In the genomic region with DNA sequence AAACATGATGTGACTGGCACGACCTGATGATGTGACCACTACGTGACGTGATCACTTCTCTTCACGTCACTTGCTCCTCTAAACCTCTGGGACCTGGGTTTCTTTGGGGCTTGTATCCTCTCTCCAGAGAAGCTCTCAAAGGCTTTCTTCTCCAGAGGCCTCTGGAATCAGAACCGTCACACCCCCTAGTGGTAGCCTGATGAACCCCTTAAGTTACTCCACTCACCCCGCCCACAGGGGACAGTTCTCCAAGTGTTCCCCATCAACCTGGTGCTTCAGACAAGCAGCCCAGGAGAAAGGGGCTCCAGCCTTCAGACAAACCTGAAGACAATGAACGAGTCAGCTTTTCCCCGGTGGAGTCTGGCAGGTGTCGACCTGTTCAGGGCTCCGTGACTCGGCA, we compare ENCODE assay signal across 9 mouse cellular contexts.
DNase-seq lines count a peak whose midpoint lies in the region; ATAC-seq and TF ChIP-seq lines count a peak whose summit lies in the region.
"Had no signal": no experiment of that assay in that cellular context is flagged by ENCODE, and none has a peak within 500 bp of the region (broad histone marks: within the 10 kb centered on the region; RNA-seq: fewer than 3 reads in every experiment).

No protein-coding gene starts in this region.

- intact Hi-C loops in gastrocnemius, adult 2 months (cut with DNase I) = no loop called here

- peak; percentile 63; the same call in 1 of the 2 replicates for ATAC-seq in common myeloid progenitor, adult 5-6 weeks (replicated peaks; ENCODE audit: low read depth, poor library complexity, severe bottlenecking)

- H3K4me1 ChIP-seq in thymus, adult 2 months (replicated peaks; ENCODE audit: control insufficient read depth, insufficient read depth, low read length) = no peaks in the 10 kb centered on the region

- no peaks in the 10 kb centered on the region for H3K27me3 ChIP-seq in thymus, adult 2 months (ENCODE audit: control insufficient read depth, insufficient read depth, low read length)
- H3K27me3 ChIP-seq: heart, embryonic 13.5 days had no signal

- no peak for TF ChIP-seq POLR2A in thymus, adult 2 months (IDR thresholded peaks at IDR 0.05; ENCODE audit: control insufficient read depth, extremely low read depth, insufficient read depth, low read length, poor library complexity)

- H3K36me3 ChIP-seq in thymus, adult 2 months (ENCODE audit: control insufficient read depth, insufficient read depth, low read length) = no peaks in the 10 kb centered on the region
- H3K36me3 ChIP-seq: heart, embryonic 13.5 days had no signal

- TF ChIP-seq CTCF in gastrocnemius, adult 2 months (IDR thresholded peaks at IDR 0.05) = peak; percentile 45
- TF ChIP-seq CTCF in thymus, adult 2 months (IDR thresholded peaks at IDR 0.05; ENCODE audit: borderline replicate concordance, control insufficient read depth, extremely low read depth, insufficient read depth, low read length, poor library complexity) = no peak

- no peak overlapping the region for H3K4me3 ChIP-seq in gastrocnemius, adult 2 months
- H3K4me3 ChIP-seq in thymus, adult 2 months (ENCODE audit: control insufficient read depth, insufficient read depth, low read length) = no peak overlapping the region
- H3K4me3 ChIP-seq: heart, embryonic 13.5 days had no signal

- WGBS in thymus, adult 2 months = 79% methylated on average over 11 of the region's 11 CpGs

- peak; percentile 30 for DNase-seq in gastrocnemius, adult 2 months
- DNase-seq in gastrocnemius, adult 8-10 months (ENCODE audit: low spot score in 2 of 2) = no peak
- DNase-seq in thymus, postnatal 0 days (ENCODE audit: low spot score) = peak; percentile 3
- no peak for DNase-seq in thymus, adult 2 months
- peak; percentile 78 for DNase-seq in kidney, postnatal 10 days
- peak; percentile 37 for DNase-seq in lung, postnatal 14 days
- DNase-seq in yolk sac, embryonic 10.5 days (ENCODE audit: low spot score) = no peak

- no peak overlapping the region for H3K27ac ChIP-seq in gastrocnemius, adult 2 months
- H3K27ac ChIP-seq in thymus, adult 2 months (ENCODE audit: control insufficient read depth, insufficient read depth, low read length) = no peak overlapping the region
- H3K27ac ChIP-seq: heart, embryonic 13.5 days had no signal

Comparison
In these comparisons a context has a peak if more than half of its experiments do, and no peak if none do; other contexts are left out.
1. DNase-seq: peak in gastrocnemius, adult 2 months (single experiment), thymus, postnatal 0 days (single experiment), kidney, postnatal 10 days (single experiment) and lung, postnatal 14 days (single experiment); none in gastrocnemius, adult 8-10 months (0 of 2), thymus, adult 2 months (single experiment) and yolk sac, embryonic 10.5 days (single experiment).